Mouse (Mus musculus): ENCODE measurements at regions not wholly inside any gene's neighbourhood (a gene's known extent, or its start where the extent isn't known, plus 50 kb on each side); places are given as distances from the start of the nearest gene placed in this dataset.

DNA sequence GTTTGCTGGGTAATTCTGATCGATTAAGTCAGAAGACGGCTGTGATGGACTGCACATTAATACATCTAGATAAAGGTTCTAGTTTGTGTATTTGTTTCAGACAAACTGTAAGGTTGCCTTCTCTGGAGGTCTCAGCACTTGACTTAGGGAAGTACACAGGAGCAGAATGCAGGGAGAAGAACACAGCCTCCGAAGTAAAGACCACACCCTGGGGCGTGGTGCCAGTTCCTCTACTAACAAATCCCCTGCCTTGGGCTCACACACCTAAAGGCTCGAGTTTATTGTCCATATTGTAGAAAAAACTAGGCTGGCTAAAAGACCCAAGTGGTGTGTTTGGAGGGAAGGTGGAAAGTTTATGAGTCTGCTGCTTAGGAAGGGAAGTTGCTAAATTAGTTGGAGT, 181.8 kb downstream of the Gm10260 start:
- DNase-seq (ENCODE audit: low read depth) = no peak
- TF ChIP-seq CTCF (IDR thresholded peaks at IDR 0.05; ENCODE audit: borderline replicate concordance, extremely low read depth, insufficient read depth, insufficient read length) (no peak), POLR2A (IDR thresholded peaks at IDR 0.05; ENCODE audit: borderline replicate concordance, extremely low read depth, insufficient read depth, insufficient read length, poor library complexity, severe bottlenecking) (no peak)

GRCm38 (mm10) chr13:97577081-97577785, 183.2 kb downstream of the Gm10260 start:
- no peak for TF ChIP-seq CTCF (IDR thresholded peaks at IDR 0.05; ENCODE audit: borderline replicate concordance, extremely low read depth, insufficient read depth, insufficient read length)
- no peak for TF ChIP-seq POLR2A (IDR thresholded peaks at IDR 0.05; ENCODE audit: borderline replicate concordance, extremely low read depth, insufficient read depth, insufficient read length, poor library complexity, severe bottlenecking)
- peak; percentile 66 for DNase-seq (ENCODE audit: low read depth)

GRCm38 (mm10) chr13:97573601-97574000, 186.8 kb downstream of the Gm10260 start:
- no peak for TF ChIP-seq POLR2A (IDR thresholded peaks at IDR 0.05; ENCODE audit: borderline replicate concordance, extremely low read depth, insufficient read depth, insufficient read length, poor library complexity, severe bottlenecking)
- TF ChIP-seq CTCF (IDR thresholded peaks at IDR 0.05; ENCODE audit: borderline replicate concordance, extremely low read depth, insufficient read depth, insufficient read length) = no peak
- DNase-seq (ENCODE audit: low read depth) = no peak

GRCm38 (mm10) chr13:97572352-97572751, 188.1 kb downstream of the Gm10260 start:
- DNase-seq (ENCODE audit: low read depth) = peak; percentile 33
- TF ChIP-seq CTCF (IDR thresholded peaks at IDR 0.05; ENCODE audit: borderline replicate concordance, extremely low read depth, insufficient read depth, insufficient read length) = no peak
- TF ChIP-seq POLR2A (IDR thresholded peaks at IDR 0.05; ENCODE audit: borderline replicate concordance, extremely low read depth, insufficient read depth, insufficient read length, poor library complexity, severe bottlenecking) = no peak

- no peak for TF ChIP-seq POLR2A (IDR thresholded peaks at IDR 0.05; ENCODE audit: borderline replicate concordance, extremely low read depth, insufficient read depth, insufficient read length, poor library complexity, severe bottlenecking)
- TF ChIP-seq CTCF (IDR thresholded peaks at IDR 0.05; ENCODE audit: borderline replicate concordance, extremely low read depth, insufficient read depth, insufficient read length) = no peak
- DNase-seq (ENCODE audit: low read depth) = no peak
These were observed 190.4 kb downstream of the Gm10260 start for GRCm38 (mm10) chr13:97570009-97570408.

- no peak for TF ChIP-seq POLR2A (IDR thresholded peaks at IDR 0.05; ENCODE audit: borderline replicate concordance, extremely low read depth, insufficient read depth, insufficient read length, poor library complexity, severe bottlenecking)
- TF ChIP-seq CTCF (IDR thresholded peaks at IDR 0.05; ENCODE audit: borderline replicate concordance, extremely low read depth, insufficient read depth, insufficient read length) = no peak
- no peak for DNase-seq (ENCODE audit: low read depth)
These were observed 192.8 kb downstream of the Gm10260 start for GRCm38 (mm10) chr13:97567632-97568031.

DNA sequence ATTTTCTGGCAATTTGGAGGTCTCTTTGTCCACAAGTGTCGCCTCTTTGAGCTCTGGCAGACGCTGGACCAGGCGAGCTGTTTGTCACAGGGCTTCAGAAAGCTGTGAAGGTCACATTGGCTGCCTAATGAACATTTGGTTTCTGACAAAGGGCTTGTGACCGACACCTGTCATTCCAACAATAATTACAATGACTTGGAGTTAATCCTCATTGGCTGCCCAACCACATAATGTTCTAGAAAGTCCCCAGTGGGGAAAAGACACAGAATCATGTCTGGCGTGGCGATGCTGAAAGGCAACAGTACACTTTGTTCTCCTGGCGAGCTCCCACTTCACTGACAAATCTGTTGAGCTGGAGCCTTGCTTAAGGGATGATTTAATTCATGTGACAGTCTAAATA, 194.4 kb downstream of the Gm10260 start:
- no peak for TF ChIP-seq POLR2A (IDR thresholded peaks at IDR 0.05; ENCODE audit: borderline replicate concordance, extremely low read depth, insufficient read depth, insufficient read length, poor library complexity, severe bottlenecking)
- TF ChIP-seq CTCF (IDR thresholded peaks at IDR 0.05; ENCODE audit: borderline replicate concordance, extremely low read depth, insufficient read depth, insufficient read length) = no peak
- peak; percentile 66 for DNase-seq (ENCODE audit: low read depth)

DNA sequence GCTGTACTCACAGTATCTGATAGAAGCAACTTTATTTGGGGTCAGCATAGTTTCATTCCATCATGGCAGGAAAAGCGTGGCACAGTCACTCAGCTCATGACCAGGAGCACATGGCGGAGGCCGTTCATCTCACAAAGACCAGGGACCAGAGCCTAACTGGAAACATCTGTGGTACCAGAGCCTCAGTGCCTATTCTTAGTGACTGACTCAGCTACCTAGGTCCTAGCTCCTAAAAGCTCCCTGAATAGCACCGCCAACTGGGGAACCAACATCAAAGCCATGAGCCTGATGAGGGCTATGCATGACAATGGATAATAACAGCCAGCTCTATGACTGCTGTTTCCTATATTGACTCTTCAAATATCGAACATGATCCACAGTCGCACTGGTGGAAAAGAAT, 198.2 kb downstream of the Gm10260 start:
- no peak for DNase-seq (ENCODE audit: low read depth)
- TF ChIP-seq CTCF (IDR thresholded peaks at IDR 0.05; ENCODE audit: borderline replicate concordance, extremely low read depth, insufficient read depth, insufficient read length) (no peak), POLR2A (IDR thresholded peaks at IDR 0.05; ENCODE audit: borderline replicate concordance, extremely low read depth, insufficient read depth, insufficient read length, poor library complexity, severe bottlenecking) (no peak)

GRCm38 (mm10) chr13:97560789-97561188, 199.6 kb downstream of the Gm10260 start:
- no peak for DNase-seq (ENCODE audit: low read depth)
- no peak for TF ChIP-seq POLR2A (IDR thresholded peaks at IDR 0.05; ENCODE audit: borderline replicate concordance, extremely low read depth, insufficient read depth, insufficient read length, poor library complexity, severe bottlenecking)
- no peak for TF ChIP-seq CTCF (IDR thresholded peaks at IDR 0.05; ENCODE audit: borderline replicate concordance, extremely low read depth, insufficient read depth, insufficient read length)

GRCm38 (mm10) chr13:97559611-97560385, 200.6 kb downstream of the Gm10260 start:
- TF ChIP-seq POLR2A (IDR thresholded peaks at IDR 0.05; ENCODE audit: borderline replicate concordance, extremely low read depth, insufficient read depth, insufficient read length, poor library complexity, severe bottlenecking) (no peak), CTCF (IDR thresholded peaks at IDR 0.05; ENCODE audit: borderline replicate concordance, extremely low read depth, insufficient read depth, insufficient read length) (no peak)
- DNase-seq (ENCODE audit: low read depth) = no peak

DNA sequence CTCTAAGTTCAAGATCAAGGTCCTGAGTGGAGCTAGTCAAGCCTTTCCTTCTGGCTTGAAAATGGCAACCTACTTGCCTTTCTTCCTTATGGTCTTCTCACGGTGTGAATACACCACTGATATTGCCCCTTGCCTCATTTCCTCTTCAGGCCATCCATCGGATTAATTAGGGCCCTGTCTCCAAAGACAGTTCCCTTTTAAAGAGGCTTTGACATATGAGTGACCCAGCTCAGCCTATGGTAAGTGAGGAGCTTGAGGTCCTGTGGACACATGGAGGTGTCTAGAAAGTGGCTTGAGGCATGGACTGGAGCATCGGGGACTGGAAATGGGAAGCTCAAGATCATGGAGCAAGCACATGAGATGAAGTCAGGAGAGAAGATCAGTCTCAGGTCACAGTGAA, 201.5 kb downstream of the Gm10260 start:
- no peak for DNase-seq (ENCODE audit: low read depth)
- no peak for TF ChIP-seq CTCF (IDR thresholded peaks at IDR 0.05; ENCODE audit: borderline replicate concordance, extremely low read depth, insufficient read depth, insufficient read length)
- no peak for TF ChIP-seq POLR2A (IDR thresholded peaks at IDR 0.05; ENCODE audit: borderline replicate concordance, extremely low read depth, insufficient read depth, insufficient read length, poor library complexity, severe bottlenecking)

DNA sequence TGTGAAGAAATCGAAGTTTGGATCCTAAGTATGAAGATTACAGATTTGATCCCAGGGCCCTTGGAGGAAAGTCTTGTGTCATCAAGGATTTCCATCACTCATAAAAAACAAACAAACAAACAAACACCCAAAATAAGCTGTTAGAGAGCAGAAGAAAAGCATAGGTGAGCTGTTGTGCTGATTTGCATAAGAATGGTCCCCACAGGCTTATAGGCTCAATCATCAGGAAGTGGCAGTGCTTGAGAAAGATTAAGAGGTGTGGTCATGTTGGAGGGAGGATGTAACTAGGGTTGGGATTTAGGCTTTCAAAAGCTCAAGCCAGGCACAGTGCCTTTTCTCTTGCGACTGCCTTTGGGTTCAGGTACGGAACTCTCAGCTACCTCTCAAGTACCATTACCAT, 205.1 kb downstream of the Gm10260 start:
- no peak for DNase-seq (ENCODE audit: low read depth)
- no peak for TF ChIP-seq CTCF (IDR thresholded peaks at IDR 0.05; ENCODE audit: borderline replicate concordance, extremely low read depth, insufficient read depth, insufficient read length)
- no peak for TF ChIP-seq POLR2A (IDR thresholded peaks at IDR 0.05; ENCODE audit: borderline replicate concordance, extremely low read depth, insufficient read depth, insufficient read length, poor library complexity, severe bottlenecking)
